Mouse (Mus musculus) heart, embryonic 16.5 days (tissue): ENCODE measurements around the gene Trim7. TPM values are rescaled to one million over a fixed set of nuclear protein-coding genes. Genes with fewer than 3 reads are reported as not detected.

ENCODE experiments used
- ATAC-seq: fragments of 200-750 bp; cut with Nextera tagmentation; replicated peaks from 2 replicates; pipeline ENCODE4 v1.8.0; 2017; ENCODE audit warnings: moderate number of reproducible peaks; ENCODE audit not compliant: insufficient read depth, low FRiP score; ENCODE audit errors: extremely low read depth
- H3K27ac ChIP-seq: fragments of 300-500 bp; sonication (generic); 2 replicates; pipeline ENCODE4 v1.5.1; 2014; ENCODE audit warnings: mild to moderate bottlenecking, low read length, control low read depth, moderate library complexity
- H3K27me3 ChIP-seq: fragments of 300-500 bp; sonication (generic); 2 replicates; pipeline ENCODE4 v1.6.1; 2014; ENCODE audit warnings: low read length, mixed read lengths; ENCODE audit not compliant: control insufficient read depth, insufficient read depth
- H3K36me3 ChIP-seq: fragments of 300-500 bp; sonication (generic); 2 replicates; pipeline ENCODE4 v1.6.1; 2014; ENCODE audit not compliant: control insufficient read depth, insufficient read depth
- H3K4me1 ChIP-seq: fragments of 300-500 bp; sonication (generic); 2 replicates; pipeline ENCODE4 v1.6.1; 2014; ENCODE audit warnings: low read length, mixed read lengths; ENCODE audit not compliant: control insufficient read depth, insufficient read depth
- H3K4me2 ChIP-seq: fragments of 300-500 bp; sonication (generic); 2 replicates; pipeline ENCODE4 v1.6.1; 2014; ENCODE audit warnings: low read depth, mild to moderate bottlenecking, control low read depth, low read length
- H3K4me3 ChIP-seq: fragments of 300-500 bp; sonication (generic); 2 replicates; pipeline ENCODE4 v1.5.1; 2014; ENCODE audit warnings: mild to moderate bottlenecking, control low read depth, low read length
- H3K9ac ChIP-seq: fragments of 300-500 bp; sonication (generic); 2 replicates; pipeline ENCODE4 v1.6.1; 2014; ENCODE audit warnings: low read length, control low read depth
- H3K9me3 ChIP-seq: fragments of 300-500 bp; sonication (generic); replicated peaks from 2 replicates; pipeline ENCODE4 v1.6.1; 2016; ENCODE audit warnings: low read length; ENCODE audit not compliant: control insufficient read depth
- WGBS: fragments of 180-500 bp; shearing (Covaris S2); extraction: QIAGEN DNeasy Blood & Tissue Kit; methylation state at CpG from one replicate; pipeline ENCODE4 v1.1.7; 2014; 5-methylcytosine and 5-hydroxymethylcytosine counted together
- polyA plus RNA-seq: library from polyadenylated mRNA; unstranded; fragments of >200 nt; fragmentation: Nextera tagmentation; extraction: Ambion mirVana; gene quantifications from 2 replicates; pipeline ENCODE4 v1.2.1, GENCODE M21; 2015

Trim7 gene
- polyA plus RNA-seq, 1 experiment from 2014 or later: 0.98 TPM

DNA sequence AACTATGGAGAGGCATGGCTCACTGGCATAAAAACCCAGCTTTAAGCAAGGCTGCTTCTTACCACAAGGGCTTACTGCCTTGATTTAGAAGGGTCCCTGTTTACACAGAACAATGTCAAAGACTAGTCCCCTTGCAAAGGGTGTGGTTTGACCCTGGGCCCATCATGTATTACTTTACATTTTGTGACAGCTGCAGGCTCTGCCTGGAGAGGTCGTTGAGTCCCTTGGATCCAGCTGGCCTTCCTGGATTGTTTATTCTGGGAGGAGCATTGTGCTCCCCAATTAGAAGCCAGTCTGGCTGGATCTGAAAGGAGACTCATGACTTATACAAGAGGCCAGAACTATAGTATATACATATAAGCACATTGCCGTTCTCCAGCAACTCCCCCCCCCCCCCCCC, 24.3 kb downstream of the Trim7 start:
- no peak for ATAC-seq
- no peaks in the 10 kb centered on the region for H3K36me3 ChIP-seq
- H3K4me2 ChIP-seq: no peak overlapping the region
- H3K27me3 ChIP-seq: no peaks in the 10 kb centered on the region; the same call in 1 of the 2 replicates
- H3K9me3 ChIP-seq: no peaks in the 10 kb centered on the region
- WGBS: 45% methylated on average over 2 of the region's 2 CpGs
- peaks cover 16% of the 10 kb centered on the region for H3K4me1 ChIP-seq
- H3K9ac ChIP-seq: no peak overlapping the region
- H3K4me3 ChIP-seq: no peak overlapping the region
- no peak overlapping the region for H3K27ac ChIP-seq

DNA sequence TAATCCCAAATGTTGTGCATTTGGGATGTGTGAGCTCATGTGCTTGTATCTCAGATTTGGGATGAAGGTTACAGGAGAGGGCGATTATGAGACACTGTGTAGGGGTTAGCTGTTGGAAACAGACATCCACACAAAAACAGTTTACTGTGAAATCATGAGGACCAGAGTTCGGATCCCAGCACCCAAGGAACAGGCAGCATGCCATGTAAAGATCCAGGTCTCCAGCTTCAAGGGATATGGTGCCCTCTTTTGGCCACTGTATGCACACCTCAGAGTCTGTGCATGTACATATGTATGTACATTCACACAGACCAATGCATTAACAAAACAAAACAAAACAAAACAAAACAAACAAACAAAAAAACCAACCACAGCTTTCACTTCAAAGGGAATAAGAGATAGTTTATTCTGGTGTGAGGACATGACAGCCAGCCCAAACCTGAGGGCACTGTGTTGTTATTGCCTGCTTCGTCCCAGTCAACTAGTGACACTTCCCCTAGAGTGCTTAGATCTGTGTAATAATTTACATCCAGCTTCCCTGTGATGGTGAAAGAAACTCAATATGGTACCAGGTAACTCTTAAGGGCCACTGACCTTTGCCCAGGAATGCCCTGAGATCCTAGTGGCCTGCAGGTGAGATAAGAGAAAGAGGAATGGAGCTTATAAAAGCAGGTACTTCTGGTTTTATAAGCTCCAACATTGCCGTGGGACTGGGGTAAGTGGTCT, 25.5 kb downstream of the Trim7 start:
- no peak overlapping the region for H3K9ac ChIP-seq
- H3K27ac ChIP-seq: no peak overlapping the region
- no peaks in the 10 kb centered on the region; the same call in 1 of the 2 replicates for H3K27me3 ChIP-seq
- no peak overlapping the region for H3K4me3 ChIP-seq
- H3K9me3 ChIP-seq: no peaks in the 10 kb centered on the region
- no peak for ATAC-seq
- H3K36me3 ChIP-seq: no peaks in the 10 kb centered on the region
- H3K4me1 ChIP-seq: peaks cover 16% of the 10 kb centered on the region
- no peak overlapping the region for H3K4me2 ChIP-seq
- WGBS: 83% methylated on average over 4 of the region's 4 CpGs

DNA sequence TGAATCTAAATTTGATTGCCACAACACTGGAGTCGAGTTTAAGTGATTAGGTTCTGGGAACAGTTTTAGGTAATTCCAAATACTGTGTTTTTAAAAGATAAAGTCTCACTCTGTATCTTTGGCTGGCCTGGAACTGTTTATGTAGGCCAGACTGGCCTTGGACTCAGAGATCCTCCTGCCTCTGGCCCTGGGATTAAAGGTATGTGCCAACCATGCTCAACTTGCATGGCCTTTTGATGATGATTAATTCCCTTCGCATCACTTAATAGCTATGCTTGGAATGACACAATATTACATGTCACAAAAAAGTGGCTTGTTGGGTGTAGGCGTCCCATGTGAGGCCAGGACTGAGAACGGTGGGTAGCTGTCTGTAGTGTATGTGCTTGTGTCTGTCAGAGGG, 26.2 kb downstream of the Trim7 start:
- H3K27me3 ChIP-seq: no peaks in the 10 kb centered on the region; the same call in 1 of the 2 replicates
- WGBS: 70% methylated on average over 4 of the region's 4 CpGs

DNA sequence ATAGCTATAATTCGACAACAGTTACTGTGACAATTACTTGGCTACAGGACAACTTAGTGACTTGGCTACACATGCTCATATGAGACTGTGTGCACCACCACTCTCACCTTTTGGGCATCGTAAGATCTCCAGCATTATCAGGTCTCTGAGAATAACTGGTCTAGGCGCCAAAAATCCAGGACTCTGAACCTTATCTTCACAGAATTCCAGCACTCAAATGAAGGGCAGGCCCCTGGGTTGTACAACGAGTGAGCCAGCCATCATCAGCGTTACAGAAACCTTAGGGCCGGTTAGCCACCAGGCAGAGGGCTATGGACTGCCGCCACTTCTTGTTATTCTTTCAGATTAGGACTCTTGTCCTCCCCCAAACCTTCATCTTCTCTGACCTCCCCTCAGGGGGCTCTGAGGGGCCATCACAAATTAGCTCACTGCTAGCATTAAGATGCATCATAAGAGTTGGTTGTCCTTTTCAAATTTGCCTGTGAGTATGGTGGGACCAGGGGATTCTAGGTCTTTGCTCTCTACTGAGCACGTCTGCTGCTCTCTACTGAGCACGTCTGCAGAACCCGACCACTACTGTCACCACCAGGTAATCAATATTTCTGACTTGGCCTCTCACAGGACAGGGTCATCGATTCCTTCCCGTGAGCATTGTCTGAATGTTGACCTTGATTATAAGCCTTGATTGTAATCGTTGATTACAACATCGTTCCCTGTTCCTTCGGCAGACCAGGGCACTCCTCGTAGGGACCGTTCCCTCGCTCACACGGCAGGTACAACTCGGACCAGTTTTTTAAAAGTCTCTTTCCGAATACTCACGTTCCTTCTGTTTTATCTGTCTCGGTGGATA, 26.9 kb downstream of the Trim7 start:
- H3K27me3 ChIP-seq: no peaks in the 10 kb centered on the region; the same call in 1 of the 2 replicates
- no peaks in the 10 kb centered on the region for H3K36me3 ChIP-seq
- H3K27ac ChIP-seq: peak overlapping the region; percentile 19; the same call in 1 of the 2 replicates
- H3K4me3 ChIP-seq: peak overlapping the region; percentile 80
- peak overlapping the region; percentile 57 for H3K9ac ChIP-seq
- H3K4me2 ChIP-seq: peak overlapping the region; percentile 91
- no peaks in the 10 kb centered on the region for H3K9me3 ChIP-seq
- peaks cover 20% of the 10 kb centered on the region for H3K4me1 ChIP-seq
- WGBS: 5% methylated on average over 23 of the region's 23 CpGs
- peak; percentile 7; the same call in 1 of the 2 replicates for ATAC-seq

More for the DNA sequence above, 26.2 kb downstream of the Trim7 start:
- Histone ChIP-seq H3K27ac (no peak overlapping the region; the same call in 1 of the 2 replicates), H3K4me1 (peaks cover 18% of the 10 kb centered on the region), H3K4me2 (peak overlapping the region; percentile 91; the same call in 1 of the 2 replicates), H3K9me3 (no peaks in the 10 kb centered on the region), H3K36me3 (no peaks in the 10 kb centered on the region), H3K4me3 (no peak overlapping the region), H3K9ac (no peak overlapping the region)
- no peak for ATAC-seq

DNA sequence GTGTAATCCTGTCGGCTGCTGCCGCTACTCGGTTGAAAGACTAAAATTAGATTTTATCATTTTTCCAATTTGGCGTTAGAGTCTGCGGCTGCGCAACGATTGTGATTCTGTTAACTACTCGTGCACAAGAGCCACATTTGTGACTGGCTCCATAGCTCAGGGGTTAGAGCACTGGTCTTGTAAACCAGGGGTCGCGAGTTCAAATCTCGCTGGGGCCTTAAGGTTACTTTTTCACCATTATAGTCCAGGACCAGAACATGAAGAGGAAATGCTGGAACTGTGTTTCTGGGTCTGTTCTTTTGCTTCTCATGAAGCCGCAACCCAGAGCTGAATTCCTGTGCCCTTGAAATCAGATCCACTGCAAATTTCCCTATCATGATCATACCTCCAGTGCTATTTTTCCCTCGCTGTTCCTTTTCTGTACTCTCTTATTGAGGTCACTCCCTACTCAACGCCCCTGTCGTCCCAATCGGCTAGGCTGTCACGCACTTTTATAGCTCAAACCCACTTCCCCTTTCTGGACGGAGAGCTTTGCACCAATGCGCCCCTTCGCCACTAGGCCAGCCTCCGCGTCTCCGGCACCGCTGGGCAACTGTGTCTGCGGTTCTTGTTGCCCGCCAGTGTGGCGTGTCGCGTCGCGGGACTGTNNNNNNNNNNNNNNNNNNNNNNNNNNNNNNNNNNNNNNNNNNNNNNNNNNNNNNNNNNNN, 27.7 kb downstream of the Trim7 start:
- peak overlapping the region; percentile 52; the same call in 1 of the 2 replicates for H3K27ac ChIP-seq
- H3K9ac ChIP-seq: peak overlapping the region; percentile 76
- H3K4me1 ChIP-seq: peaks cover 26% of the 10 kb centered on the region
- H3K36me3 ChIP-seq: no peaks in the 10 kb centered on the region
- peak overlapping the region; percentile 80 for H3K4me3 ChIP-seq
- WGBS: 1% methylated on average over 31 of the region's 31 CpGs
- no peaks in the 10 kb centered on the region for H3K9me3 ChIP-seq
- H3K4me2 ChIP-seq: peak overlapping the region; percentile 91
- no peaks in the 10 kb centered on the region; the same call in 1 of the 2 replicates for H3K27me3 ChIP-seq
- ATAC-seq: peak; percentile 55

DNA sequence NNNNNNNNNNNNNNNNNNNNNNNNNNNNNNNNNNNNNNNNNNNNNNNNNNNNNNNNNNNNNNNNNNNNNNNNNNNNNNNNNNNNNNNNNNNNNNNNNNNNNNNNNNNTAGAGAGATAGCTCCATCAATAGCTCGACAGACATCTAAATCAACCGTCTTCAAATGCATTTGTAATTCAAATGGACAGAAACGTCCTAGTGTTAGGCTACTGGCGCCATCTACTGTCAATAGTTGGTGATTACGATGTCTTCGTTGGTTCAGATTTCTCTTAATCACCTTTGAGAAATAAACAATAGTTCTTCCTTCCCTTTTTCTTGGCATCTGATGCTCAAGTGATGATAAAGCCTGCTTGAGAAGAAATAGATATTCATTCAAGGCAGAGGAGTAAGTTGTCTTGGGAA, 33.1 kb downstream of the Trim7 start:
- 0% methylated on average over 6 of the region's 6 CpGs for WGBS
- 0 out of 2 replicates have a peak overlapping the region, but pooled peaks have one; percentile 80 for H3K4me3 ChIP-seq
- H3K9me3 ChIP-seq: no peaks in the 10 kb centered on the region
- no peaks in the 10 kb centered on the region for H3K27me3 ChIP-seq
- peak overlapping the region; percentile 91 for H3K4me2 ChIP-seq
- H3K36me3 ChIP-seq: no peaks in the 10 kb centered on the region
- H3K4me1 ChIP-seq: peaks cover 19% of the 10 kb centered on the region
- no peak overlapping the region for H3K27ac ChIP-seq
- H3K9ac ChIP-seq: no peak overlapping the region
- no peak for ATAC-seq

DNA sequence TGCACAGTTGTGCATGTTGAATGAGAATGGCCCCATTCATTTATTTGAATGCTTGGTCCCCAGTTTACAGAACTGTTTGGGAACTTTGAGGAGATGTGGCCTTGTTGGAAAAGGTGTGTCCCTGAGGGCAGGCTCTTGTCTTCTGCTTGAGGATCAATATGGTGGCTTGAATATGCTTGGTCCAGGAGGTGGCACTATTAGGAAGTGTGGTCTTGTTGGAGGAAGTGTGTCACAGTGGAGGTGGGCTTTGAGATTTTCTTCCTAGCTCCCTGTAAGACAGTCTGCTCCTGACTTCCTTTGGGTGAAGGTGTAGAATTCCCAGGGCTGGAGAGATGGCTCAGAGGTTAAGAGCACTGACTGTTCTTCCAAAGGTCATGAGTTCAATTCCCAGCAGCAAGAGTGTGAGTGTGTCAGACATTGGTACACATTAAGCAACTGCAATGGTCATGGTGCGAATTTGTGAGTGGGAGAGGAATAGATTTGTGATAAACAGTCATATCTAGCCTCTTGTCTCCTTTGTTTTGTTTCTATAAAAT, 36.9 kb downstream of the Trim7 start:
- Histone ChIP-seq H3K27me3 (no peaks in the 10 kb centered on the region), H3K9ac (no peak overlapping the region), H3K9me3 (no peaks in the 10 kb centered on the region), H3K4me1 (0 out of 2 replicates have a peak, but pooled peaks cover 6% of the 10 kb centered on the region), H3K4me2 (no peak overlapping the region), H3K27ac (no peak overlapping the region), H3K4me3 (no peak overlapping the region), H3K36me3 (peaks cover 13% of the 10 kb centered on the region)
- ATAC-seq: no peak
- 62% methylated on average over 1 of the region's 1 CpGs for WGBS

DNA sequence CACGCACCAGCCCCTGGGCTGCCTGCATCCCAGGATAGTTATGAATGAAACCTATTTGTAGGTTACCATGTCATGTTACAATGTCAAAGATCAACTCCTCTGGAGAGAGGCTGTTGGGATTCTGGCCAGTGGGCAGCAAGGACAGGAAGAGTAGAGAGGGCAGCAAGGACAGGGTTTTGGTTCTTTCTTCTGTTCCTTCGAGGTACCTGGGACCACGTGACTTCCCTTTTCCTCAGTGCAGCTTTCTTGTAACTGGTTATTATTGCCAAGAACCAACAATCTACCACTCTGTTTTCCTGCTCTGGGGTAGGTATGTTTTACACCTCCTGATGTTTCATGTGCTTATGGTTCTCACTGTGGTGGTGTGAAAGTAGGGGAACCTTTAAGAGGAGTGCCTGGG, 37.9 kb downstream of the Trim7 start:
- no peaks in the 10 kb centered on the region for H3K27me3 ChIP-seq
- no peak overlapping the region for H3K4me2 ChIP-seq
- no peaks in the 10 kb centered on the region for H3K9me3 ChIP-seq
- H3K27ac ChIP-seq: no peak overlapping the region
- ATAC-seq: no peak
- H3K4me3 ChIP-seq: no peak overlapping the region
- H3K36me3 ChIP-seq: peaks cover 13% of the 10 kb centered on the region
- WGBS: 75% methylated on average over 3 of the region's 3 CpGs
- peaks cover 2% of the 10 kb centered on the region for H3K4me1 ChIP-seq
- H3K9ac ChIP-seq: no peak overlapping the region
